Mouse (Mus musculus): ENCODE data around the gene Hal. TPM values are rescaled to one million over a fixed set of nuclear protein-coding genes. Genes with fewer than 3 reads are reported as not detected.
A peak's percentile ranks its signal among the peaks of the same experiment; 100 is the strongest.

Gene Hal
- total RNA-seq (2015) = 0.42 and 0.71 TPM in 2 replicates
- 1.1 TPM in 2 replicates for total RNA-seq (2017)

GRCm38 (mm10) chr10:93488066-93488827 lies at the start of gene Hal:
Hal (plus strand) TSS chr10:93488768.
- ATAC-seq (replicated peaks; ENCODE audit: poor library complexity) = peak; percentile 84

- ATAC-seq (replicated peaks; ENCODE audit: poor library complexity) = no peak
Measured at GRCm38 (mm10) chr10:93441501-93441900, 47.1 kb upstream of the Hal start.

DNA sequence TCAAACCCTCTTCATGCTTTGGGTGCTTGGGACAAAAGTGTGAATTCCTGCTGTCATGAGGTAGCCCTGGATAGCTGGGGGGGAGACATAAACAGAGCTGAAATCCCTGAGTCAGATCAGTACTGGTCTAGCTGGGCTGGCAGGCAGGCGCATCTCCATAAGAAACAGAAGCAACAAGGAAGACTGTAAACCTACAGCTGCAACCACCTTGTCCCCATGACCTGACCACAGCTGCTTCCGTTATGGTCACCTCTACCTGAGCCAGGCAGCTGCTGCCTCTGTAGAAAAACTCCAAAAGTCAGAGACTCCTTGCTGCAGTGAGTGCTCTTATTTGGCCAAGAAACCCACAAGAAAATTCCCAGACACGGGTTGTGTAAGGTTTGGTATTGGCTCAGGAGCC lies 46.4 kb upstream of the Hal start:
- ATAC-seq (replicated peaks; ENCODE audit: poor library complexity) = peak; percentile 6; the same call in 1 of the 2 replicates

DNA sequence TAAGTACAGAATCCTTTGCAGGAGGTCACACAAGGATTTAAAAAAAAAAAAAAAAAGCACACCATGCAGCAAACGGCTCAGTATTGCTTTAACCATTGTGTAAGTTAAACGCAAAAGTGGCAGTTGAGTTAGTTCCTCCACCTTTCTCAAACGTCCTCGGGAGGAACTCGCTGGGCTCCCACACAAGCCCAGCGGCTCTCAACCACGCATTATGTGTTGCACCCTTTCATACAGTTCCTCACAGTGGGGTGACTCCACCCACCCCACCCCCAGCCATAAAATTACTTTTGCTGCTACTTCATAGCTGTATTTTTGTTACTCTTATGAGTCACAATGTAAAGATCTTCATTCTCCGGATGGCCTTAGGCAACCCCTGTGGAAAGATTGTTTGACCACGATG lies 44.2 kb upstream of the Hal start:
- peak; percentile 87 for ATAC-seq (replicated peaks; ENCODE audit: poor library complexity)

GRCm38 (mm10) chr10:93447398-93447797 lies 41.2 kb upstream of the Hal start:
- ATAC-seq (replicated peaks; ENCODE audit: poor library complexity) = no peak

DNA sequence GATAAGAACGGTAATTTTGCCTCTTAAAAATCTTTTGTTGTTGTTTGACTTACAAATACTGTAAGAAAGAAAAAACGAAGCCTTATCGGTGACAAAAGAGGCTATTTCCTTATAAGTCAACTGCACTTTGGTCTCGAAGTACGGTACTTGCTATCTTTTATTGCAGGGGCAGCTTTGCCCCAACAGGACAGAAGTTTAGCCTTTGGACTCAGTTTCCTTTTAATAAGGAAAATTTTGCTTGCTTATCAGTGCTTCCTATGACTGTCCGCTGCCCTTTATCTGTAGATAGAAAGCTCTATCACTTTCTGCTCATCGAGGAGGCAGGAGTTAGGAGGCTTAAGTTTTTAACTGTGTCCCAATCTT lies 33.9 kb upstream of the Hal start:
- no peak for ATAC-seq (replicated peaks; ENCODE audit: poor library complexity)

- no peak for ATAC-seq (replicated peaks; ENCODE audit: poor library complexity)
Measured at GRCm38 (mm10) chr10:93460106-93460505, 28.5 kb upstream of the Hal start.

GRCm38 (mm10) chr10:93462692-93463382 lies 25.7 kb upstream of the Hal start:
- no peak for ATAC-seq (replicated peaks; ENCODE audit: poor library complexity)

DNA sequence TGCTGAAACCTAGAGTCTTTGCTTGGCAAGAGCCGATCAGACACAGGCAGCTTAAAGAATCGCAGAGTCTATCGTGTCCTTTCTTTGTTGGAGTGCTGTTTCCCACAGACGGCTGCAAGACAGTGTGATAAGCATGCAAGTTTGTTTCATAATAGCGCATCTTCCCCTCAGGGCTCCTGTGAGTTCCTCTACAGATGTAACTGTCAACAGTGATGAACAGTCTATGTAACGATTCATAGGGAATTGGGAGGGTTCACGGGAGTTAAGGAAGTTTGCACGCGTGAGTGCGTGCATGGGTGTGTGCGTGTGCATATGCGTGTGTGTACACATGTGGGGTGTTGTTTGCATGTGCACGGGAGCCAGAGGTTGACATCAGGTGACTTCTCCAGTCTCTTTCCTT lies 25.0 kb upstream of the Hal start:
- ATAC-seq (replicated peaks; ENCODE audit: poor library complexity) = peak; percentile 39; the same call in 1 of the 2 replicates

GRCm38 (mm10) chr10:93467259-93467658 lies 21.3 kb upstream of the Hal start:
- ATAC-seq (replicated peaks; ENCODE audit: poor library complexity) = peak; percentile 20; the same call in 1 of the 2 replicates

DNA sequence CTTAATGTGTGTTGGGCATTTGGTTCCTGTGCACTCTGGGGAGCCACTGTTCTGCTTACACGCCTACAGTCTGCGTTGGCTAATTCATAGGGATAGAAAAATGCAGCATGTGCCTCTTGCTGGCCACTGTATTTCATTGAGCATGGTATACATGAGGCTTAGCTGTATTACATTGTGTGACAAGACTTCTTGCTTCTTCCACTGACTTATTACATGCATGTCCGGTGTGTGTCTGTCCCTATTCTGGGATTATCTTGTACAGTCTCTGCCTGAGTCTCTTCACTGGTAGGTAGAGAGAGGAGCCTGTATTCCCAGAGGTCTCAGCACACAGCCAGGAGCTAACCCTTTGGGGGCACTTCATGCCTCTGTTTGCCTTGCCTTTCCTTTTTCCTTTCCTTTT lies 20.8 kb upstream of the Hal start:
- ATAC-seq (replicated peaks; ENCODE audit: poor library complexity) = peak; percentile 32

DNA sequence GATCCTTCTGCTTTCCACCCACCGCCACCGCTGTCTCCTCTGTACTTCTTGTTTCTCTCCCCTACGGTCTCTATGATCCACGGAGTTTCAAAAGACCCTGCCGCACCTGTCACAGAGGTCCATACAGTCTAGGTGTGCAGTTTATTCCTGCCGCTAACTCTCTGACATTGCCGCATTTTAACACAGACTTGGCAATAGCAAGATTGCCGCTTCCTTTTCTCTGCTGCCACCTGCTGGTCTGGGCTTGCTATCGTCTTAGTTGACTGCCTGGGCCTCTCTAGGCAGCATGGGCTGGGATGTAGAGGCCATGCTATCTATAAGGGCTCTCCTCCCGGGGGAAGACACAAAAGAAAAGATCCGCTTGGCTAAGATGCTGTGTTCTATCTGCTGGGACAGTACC lies 17.2 kb upstream of the Hal start:
- peak; percentile 84 for ATAC-seq (replicated peaks; ENCODE audit: poor library complexity)

DNA sequence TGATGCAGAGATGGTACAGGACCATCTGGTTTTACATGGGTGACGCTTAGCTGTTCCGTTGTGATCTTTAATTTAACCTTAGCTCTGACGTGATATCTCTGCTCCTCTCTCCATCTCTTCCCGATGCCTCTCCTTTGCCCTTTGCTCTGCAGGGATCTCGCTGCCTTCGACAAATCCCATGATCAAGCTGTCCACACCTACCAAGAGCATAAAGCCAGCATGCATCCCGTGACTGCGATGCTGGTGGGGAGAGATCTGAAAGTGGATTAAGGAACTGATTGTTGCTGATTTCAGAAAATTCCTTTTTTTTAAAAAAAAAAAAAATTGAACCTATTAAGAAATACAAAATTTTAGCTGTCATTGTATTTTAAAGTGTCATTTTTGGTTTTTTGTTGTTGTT lies 4.1 kb upstream of the Hal start:
- ATAC-seq (replicated peaks; ENCODE audit: poor library complexity) = no peak

GRCm38 (mm10) chr10:93485055-93485691 lies 3.4 kb upstream of the Hal start:
- ATAC-seq (replicated peaks; ENCODE audit: poor library complexity) = 0 out of 2 replicates have a peak, but pooled peaks have one; percentile 18

DNA sequence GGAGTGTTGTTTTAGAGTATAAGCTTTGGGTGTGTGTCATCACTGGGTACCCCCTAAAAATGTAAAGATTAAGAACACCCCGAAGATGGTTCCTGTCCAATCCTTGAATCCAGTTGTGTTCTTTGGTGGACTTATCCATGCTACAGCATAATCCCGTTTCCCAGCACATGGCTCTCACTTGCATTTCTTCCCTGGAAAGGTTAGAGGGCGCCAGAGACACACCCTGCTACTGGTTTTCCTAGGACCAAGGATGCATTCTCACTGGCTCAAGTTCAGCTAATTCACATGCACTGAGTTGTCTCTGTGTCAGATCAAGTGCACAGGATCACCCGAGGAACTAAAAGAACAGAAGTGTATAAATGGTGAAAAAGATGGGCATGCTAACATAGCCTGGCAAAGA lies 1.9 kb upstream of the Hal start:
- ATAC-seq (replicated peaks; ENCODE audit: poor library complexity) = peak; percentile 24; the same call in 1 of the 2 replicates

DNA sequence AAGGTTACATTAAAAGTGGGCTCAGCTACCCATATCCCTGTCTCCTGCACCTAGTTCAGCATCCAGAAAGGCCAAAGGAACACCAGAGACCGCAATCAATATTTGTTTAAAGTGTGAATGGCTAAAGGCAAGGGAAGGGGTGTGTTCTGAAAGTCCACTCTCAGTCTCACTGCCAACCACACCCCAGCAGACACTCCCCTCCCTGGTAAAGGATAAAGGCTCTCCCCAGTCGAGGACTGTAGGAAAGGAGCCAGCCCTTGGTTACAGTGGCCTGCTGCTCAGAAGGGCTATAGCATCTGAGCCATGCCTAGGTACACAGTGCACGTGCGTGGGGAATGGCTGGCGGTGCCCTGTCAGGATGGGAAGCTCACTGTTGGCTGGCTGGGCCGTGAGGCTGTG lies 259 bp downstream of the Hal start:
- peak; percentile 24 for ATAC-seq (replicated peaks; ENCODE audit: poor library complexity)

GRCm38 (mm10) chr10:93490451-93490850 lies 1.9 kb downstream of the Hal start:
- ATAC-seq (replicated peaks; ENCODE audit: poor library complexity) = no peak

DNA sequence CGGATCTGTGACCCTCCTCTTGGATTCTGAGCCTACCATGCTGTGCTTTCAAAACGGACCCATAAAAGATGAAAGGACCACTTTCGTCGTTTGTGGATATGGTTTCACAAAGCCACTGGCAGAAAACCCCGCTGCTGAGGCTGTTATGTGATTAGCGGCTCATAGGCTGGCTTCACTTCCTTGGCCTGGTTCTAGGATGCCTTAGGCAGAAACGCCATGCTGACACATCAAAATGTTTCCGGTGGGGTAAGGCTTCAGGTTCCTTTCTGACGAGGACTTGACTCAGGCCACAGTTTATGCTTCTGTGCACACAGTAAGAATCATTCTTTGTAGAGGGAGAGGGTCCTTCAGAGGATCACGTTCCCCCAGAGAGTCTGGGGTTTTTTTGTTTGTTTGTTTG lies 12.3 kb downstream of the Hal start:
- ATAC-seq (replicated peaks; ENCODE audit: poor library complexity) = peak; percentile 63; the same call in 1 of the 2 replicates

DNA sequence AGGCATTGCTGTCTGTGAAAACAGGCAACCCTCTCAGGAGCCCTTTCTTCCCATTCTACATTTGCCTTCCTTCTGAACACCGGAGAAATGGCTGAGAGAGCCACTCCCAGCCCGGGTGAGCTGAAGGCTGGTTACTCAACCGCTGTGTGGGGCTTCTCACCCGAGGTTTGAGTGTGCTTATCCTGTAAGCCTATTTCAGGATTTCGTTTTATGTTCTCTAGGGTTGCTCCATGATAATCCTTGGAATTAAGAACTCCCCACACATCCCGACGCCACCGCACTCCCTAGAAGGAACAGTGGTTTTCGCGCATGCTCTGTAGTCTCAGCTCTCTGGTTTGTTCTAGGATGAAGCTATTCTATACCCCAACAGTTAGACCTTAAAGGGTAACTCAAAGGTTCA lies 12.8 kb downstream of the Hal start:
- no peak for ATAC-seq (replicated peaks; ENCODE audit: poor library complexity)

- no peak for ATAC-seq (replicated peaks; ENCODE audit: poor library complexity)
Measured at GRCm38 (mm10) chr10:93508383-93508970, 19.9 kb downstream of the Hal start.

GRCm38 (mm10) chr10:93509532-93510153 lies 21.1 kb downstream of the Hal start:
- ATAC-seq (replicated peaks; ENCODE audit: poor library complexity) = no peak
